Mouse (Mus musculus): ENCODE results near the gene Ltbp2.

Gene Ltbp2

GRCm38 (mm10) chr12:84876481-84877121, at the start of gene Ltbp2:
Gene Ltbp2, minus strand, starts transcription at chr12:84876532.
- peak; percentile 85 to 87 for DNase-seq (ENCODE audit: low spot score in 2 of 2)

GRCm38 (mm10) chr12:84924324-84924723, 48.0 kb upstream of the Ltbp2 start:
- no peak for DNase-seq (ENCODE audit: low spot score in 2 of 2)

GRCm38 (mm10) chr12:84921881-84922419, 45.6 kb upstream of the Ltbp2 start:
- DNase-seq (ENCODE audit: low spot score in 2 of 2) = no peak

GRCm38 (mm10) chr12:84918809-84919208, 42.5 kb upstream of the Ltbp2 start:
- no peak for DNase-seq (ENCODE audit: low spot score in 2 of 2)

- DNase-seq (ENCODE audit: low spot score in 2 of 2) = no peak
Observed at GRCm38 (mm10) chr12:84917799-84918198, 41.5 kb upstream of the Ltbp2 start.

- no peak for DNase-seq (ENCODE audit: low spot score in 2 of 2)
Observed at GRCm38 (mm10) chr12:84914959-84915358, 38.6 kb upstream of the Ltbp2 start.

GRCm38 (mm10) chr12:84912652-84913104, 36.3 kb upstream of the Ltbp2 start:
- DNase-seq (ENCODE audit: low spot score in 2 of 2) = no peak

- DNase-seq (ENCODE audit: low spot score in 2 of 2) = no peak
Observed at GRCm38 (mm10) chr12:84911640-84912039, 35.3 kb upstream of the Ltbp2 start.

GRCm38 (mm10) chr12:84910066-84910465, 33.7 kb upstream of the Ltbp2 start:
- no peak for DNase-seq (ENCODE audit: low spot score in 2 of 2)

GRCm38 (mm10) chr12:84907627-84908480, 31.5 kb upstream of the Ltbp2 start:
- no peak for DNase-seq (ENCODE audit: low spot score in 2 of 2)

GRCm38 (mm10) chr12:84907024-84907626, 30.8 kb upstream of the Ltbp2 start:
- peak in 1 of 2 experiments; percentile 13 for DNase-seq (ENCODE audit: low spot score in 2 of 2)

- DNase-seq (ENCODE audit: low spot score in 2 of 2) = no peak
Observed at GRCm38 (mm10) chr12:84904399-84904798, 28.1 kb upstream of the Ltbp2 start.

- DNase-seq (ENCODE audit: low spot score in 2 of 2) = no peak
Observed at GRCm38 (mm10) chr12:84900317-84900716, 24.0 kb upstream of the Ltbp2 start.

- DNase-seq (ENCODE audit: low spot score in 2 of 2) = no peak
Observed at GRCm38 (mm10) chr12:84897322-84897721, 21.0 kb upstream of the Ltbp2 start.

- DNase-seq (ENCODE audit: low spot score in 2 of 2) = no peak
Observed at GRCm38 (mm10) chr12:84896235-84896634, 19.9 kb upstream of the Ltbp2 start.

- DNase-seq (ENCODE audit: low spot score in 2 of 2) = no peak
Observed at GRCm38 (mm10) chr12:84893648-84894628, 17.6 kb upstream of the Ltbp2 start.

GRCm38 (mm10) chr12:84890289-84890688, 14.0 kb upstream of the Ltbp2 start:
- DNase-seq (ENCODE audit: low spot score in 2 of 2) = no peak

- peak in 1 of 2 experiments; percentile 48 for DNase-seq (ENCODE audit: low spot score in 2 of 2)
Observed at GRCm38 (mm10) chr12:84885107-84885876, 9.0 kb upstream of the Ltbp2 start.

- no peak for DNase-seq (ENCODE audit: low spot score in 2 of 2)
Observed at GRCm38 (mm10) chr12:84884423-84885076, 8.2 kb upstream of the Ltbp2 start.

GRCm38 (mm10) chr12:84882796-84883195, 6.5 kb upstream of the Ltbp2 start:
- no peak for DNase-seq (ENCODE audit: low spot score in 2 of 2)
